Mouse (Mus musculus) ES-Bruce4 (cell line): ENCODE measurements around the gene Tnfrsf12a.

Source experiments
- CTCF ChIP-seq: IDR thresholded peaks from one replicate; pipeline ENCODE4 v1.8.1; 2011; ENCODE audit warnings: low read depth, low read length
- EP300 ChIP-seq: IDR thresholded peaks from 2 replicates; pipeline ENCODE4 v1.6.1; 2011; ENCODE audit warnings: low read depth, low read length; ENCODE audit not compliant: insufficient read depth
- POLR2A ChIP-seq: IDR thresholded peaks from one replicate; pipeline ENCODE4 v1.8.1; 2011; ENCODE audit warnings: low read length; ENCODE audit not compliant: insufficient read depth

- TF ChIP-seq CTCF, result no peak
- TF ChIP-seq EP300, result no peak
- no peak for TF ChIP-seq POLR2A
Measured at GRCm38 (mm10) chr17:23699131-23700077, 22.1 kb upstream of the Tnfrsf12a start.
